Mouse (Mus musculus) limb, embryonic 15.5 days (tissue): ENCODE results near the gene D10Wsu102e. TPM values are rescaled to one million over a fixed set of nuclear protein-coding genes. Genes with fewer than 3 reads are reported as not detected.
A peak's percentile ranks its signal among the peaks of the same experiment; 100 is the strongest.

Experiments used
- ATAC-seq: fragments of 200-750 bp; cut with Nextera tagmentation; 2 replicates; pipeline ENCODE4 v1.8.0; 2017; ENCODE audit warnings: low read depth, moderate TSS enrichment; ENCODE audit not compliant: insufficient number of reproducible peaks, low FRiP score, low TSS enrichment
- H3K27ac ChIP-seq: fragments of 300-500 bp; sonication (generic); 2 replicates; pipeline ENCODE4 v1.5.1; 2015; ENCODE audit warnings: moderate library complexity, mild to moderate bottlenecking, inconsistent platforms
- H3K27me3 ChIP-seq: fragments of 300-500 bp; sonication (generic); 2 replicates; pipeline ENCODE4 v1.6.1; 2015; ENCODE audit warnings: inconsistent platforms
- H3K36me3 ChIP-seq: fragments of 300-500 bp; sonication (generic); 2 replicates; pipeline ENCODE4 v1.6.1; 2015; ENCODE audit warnings: inconsistent platforms
- H3K4me1 ChIP-seq: fragments of 300-500 bp; sonication (generic); 2 replicates; pipeline ENCODE4 v1.6.1; 2015; ENCODE audit warnings: inconsistent platforms
- H3K4me2 ChIP-seq: fragments of 300-500 bp; sonication (generic); 2 replicates; pipeline ENCODE4 v1.6.1; 2015; ENCODE audit warnings: mild to moderate bottlenecking, inconsistent platforms
- H3K4me3 ChIP-seq: fragments of 300-500 bp; sonication (generic); 2 replicates; pipeline ENCODE4 v1.5.1; 2015; ENCODE audit warnings: mild to moderate bottlenecking, inconsistent platforms
- H3K9ac ChIP-seq: fragments of 300-500 bp; sonication (generic); 2 replicates; pipeline ENCODE4 v1.6.1; 2015; ENCODE audit warnings: inconsistent platforms
- H3K9me3 ChIP-seq: fragments of 300-500 bp; sonication (generic); 2 replicates; pipeline ENCODE4 v1.6.1; 2016; ENCODE audit warnings: inconsistent platforms
- WGBS: fragments of 180-500 bp; shearing (Covaris S2); methylation state at CpG from one replicate; pipeline ENCODE4 v1.1.7; 2015; 5-methylcytosine and 5-hydroxymethylcytosine counted together
- polyA plus RNA-seq: library from polyadenylated mRNA; unstranded; fragments of >200 nt; fragmentation: Nextera tagmentation; extraction: Ambion mirVana; gene quantifications from 2 replicates; pipeline ENCODE4 v1.2.1, GENCODE M21; 2015

D10Wsu102e gene
- polyA plus RNA-seq, 1 experiment from 2014 or later: 0.54 TPM

- no peaks in the 10 kb centered on the region for H3K36me3 ChIP-seq
- no peaks in the 10 kb centered on the region for H3K9me3 ChIP-seq
- H3K27ac ChIP-seq: no peak overlapping the region
- H3K4me1 ChIP-seq: peaks cover under 1% of the 10 kb centered on the region; the same call in 1 of the 2 replicates
- no peak overlapping the region for H3K4me2 ChIP-seq
- no peak for ATAC-seq
- WGBS: 90% methylated on average over 5 of the region's 5 CpGs
- no peak overlapping the region for H3K4me3 ChIP-seq
- no peak overlapping the region for H3K9ac ChIP-seq
- H3K27me3 ChIP-seq: peaks cover 30% of the 10 kb centered on the region
These were observed 28.2 kb upstream of the D10Wsu102e start for GRCm38 (mm10) chr10:83331811-83332210.

- H3K9me3 ChIP-seq: no peaks in the 10 kb centered on the region
- WGBS: 79% methylated on average over 11 of the region's 11 CpGs
- H3K27ac ChIP-seq: no peak overlapping the region
- H3K36me3 ChIP-seq: no peaks in the 10 kb centered on the region
- no peak for ATAC-seq
- no peak overlapping the region for H3K4me3 ChIP-seq
- H3K4me1 ChIP-seq: peaks cover 7% of the 10 kb centered on the region
- H3K9ac ChIP-seq: no peak overlapping the region
- peaks cover 38% of the 10 kb centered on the region for H3K27me3 ChIP-seq
- H3K4me2 ChIP-seq: no peak overlapping the region
These were observed 27.4 kb upstream of the D10Wsu102e start for GRCm38 (mm10) chr10:83332581-83332980.

- 34% methylated on average over 7 of the region's 7 CpGs for WGBS
- peaks cover 50% of the 10 kb centered on the region for H3K27me3 ChIP-seq
These were observed 23.7 kb upstream of the D10Wsu102e start for GRCm38 (mm10) chr10:83336336-83336735.

DNA sequence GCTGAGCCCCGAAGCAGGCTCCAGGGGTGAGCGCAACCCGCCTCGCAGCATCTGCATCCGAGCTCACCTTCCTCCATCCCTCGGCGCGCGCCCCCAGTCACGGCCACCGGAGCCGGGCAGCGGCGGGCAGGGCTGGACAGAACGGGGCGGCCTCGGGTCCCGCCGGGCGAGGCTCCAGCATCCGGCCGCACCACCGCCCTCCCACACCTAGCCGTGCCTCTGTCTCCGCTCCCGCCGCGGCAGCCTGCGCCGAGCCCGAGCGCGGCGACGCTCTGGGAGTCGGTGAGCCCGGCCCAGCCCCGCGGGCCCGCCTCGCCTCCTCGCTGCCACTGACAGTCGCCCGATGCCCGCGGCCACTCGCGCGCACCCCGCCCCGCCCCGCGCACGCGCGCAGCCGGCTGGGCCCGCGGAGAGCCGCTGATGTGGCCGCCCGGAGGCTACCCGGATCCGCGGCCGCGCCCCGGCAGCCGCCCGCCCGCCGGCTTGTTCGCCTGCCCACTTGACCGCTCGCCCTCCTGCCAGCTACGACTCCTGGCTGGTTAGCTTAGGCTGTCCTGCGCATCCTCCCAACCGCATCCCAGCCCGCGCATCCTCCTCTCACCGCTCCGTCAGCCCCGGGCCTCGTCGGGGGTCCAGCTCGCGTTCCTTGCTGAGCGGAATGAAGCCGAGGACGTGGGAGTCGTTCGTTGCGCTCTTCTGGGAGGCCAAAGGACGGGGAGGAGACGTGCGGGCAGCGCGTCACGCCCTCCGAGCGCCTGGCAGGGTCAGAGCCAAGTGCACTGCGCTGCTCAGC lies 22.7 kb upstream of the D10Wsu102e start, which contains the start of gene Slc41a2:
Gene Slc41a2, minus strand, starts transcription at position 724 of the 793 bp plus-strand sequence.
- H3K36me3 ChIP-seq: no peaks in the 10 kb centered on the region
- peaks cover 11% of the 10 kb centered on the region for H3K4me1 ChIP-seq
- H3K27me3 ChIP-seq: peaks cover 50% of the 10 kb centered on the region
- peak within 1 kb of the TSS; percentile 35 for H3K9ac ChIP-seq
- H3K4me3 ChIP-seq: peak within 1 kb of the TSS; percentile 53
- H3K27ac ChIP-seq: no peak within 1 kb of the TSS; the same call in 1 of the 2 replicates
- H3K4me2 ChIP-seq: peak within 1 kb of the TSS; percentile 85
- WGBS: under 1% methylated on average over 99 of the region's 102 CpGs
- peak; percentile 67 for ATAC-seq
- H3K9me3 ChIP-seq: no peaks in the 10 kb centered on the region

More at GRCm38 (mm10) chr10:83336336-83336735, 23.7 kb upstream of the D10Wsu102e start:
- Histone ChIP-seq H3K36me3 (no peaks in the 10 kb centered on the region), H3K9ac (no peak overlapping the region), H3K27ac (no peak overlapping the region), H3K4me1 (peaks cover 11% of the 10 kb centered on the region), H3K9me3 (no peaks in the 10 kb centered on the region), H3K4me2 (no peak overlapping the region), H3K4me3 (no peak overlapping the region)
- no peak for ATAC-seq

DNA sequence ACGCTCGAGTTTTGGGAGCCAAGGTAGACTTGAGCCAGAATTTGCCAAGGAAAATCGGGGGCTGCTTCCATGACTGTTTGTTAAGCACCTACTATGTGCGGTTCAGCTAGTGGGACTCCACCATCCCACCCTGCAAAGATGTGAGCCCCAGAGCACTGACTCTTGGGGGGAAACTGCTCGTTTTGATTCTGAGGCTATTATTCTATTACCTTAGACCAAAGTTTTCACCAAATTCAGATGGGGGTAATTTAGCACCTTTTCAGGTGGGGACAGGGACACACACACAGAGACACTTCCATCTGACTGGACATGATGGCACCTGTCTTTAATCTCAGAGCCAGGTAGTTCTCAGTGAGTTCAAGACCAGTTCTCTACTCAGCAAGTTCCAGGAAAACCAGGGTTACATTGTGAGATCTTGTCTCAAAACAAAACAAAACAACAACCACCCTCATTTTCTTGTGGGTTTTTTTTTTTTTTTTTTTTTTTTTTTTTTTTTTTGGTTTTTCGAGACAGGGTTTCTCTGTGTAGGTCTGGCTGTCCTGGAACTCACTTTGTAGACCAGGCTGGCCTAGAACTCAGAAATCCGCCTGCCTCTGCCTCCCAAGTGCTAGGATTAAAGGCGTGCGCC lies 21.9 kb upstream of the D10Wsu102e start:
- Histone ChIP-seq H3K9me3 (no peaks in the 10 kb centered on the region), H3K9ac (peak overlapping the region; percentile 35; the same call in 1 of the 2 replicates), H3K27me3 (peaks cover 50% of the 10 kb centered on the region), H3K27ac (no peak overlapping the region), H3K4me1 (peaks cover 11% of the 10 kb centered on the region), H3K4me2 (peak overlapping the region; percentile 85), H3K36me3 (no peaks in the 10 kb centered on the region), H3K4me3 (peak overlapping the region; percentile 53)
- WGBS: 46% methylated on average over 8 of the region's 9 CpGs
- ATAC-seq: no peak

GRCm38 (mm10) chr10:83341226-83341625 lies 18.8 kb upstream of the D10Wsu102e start:
- Histone ChIP-seq H3K4me2 (no peak overlapping the region), H3K4me1 (peaks cover 11% of the 10 kb centered on the region), H3K27me3 (peaks cover 23% of the 10 kb centered on the region), H3K36me3 (no peaks in the 10 kb centered on the region), H3K27ac (no peak overlapping the region), H3K9me3 (no peaks in the 10 kb centered on the region), H3K9ac (no peak overlapping the region), H3K4me3 (no peak overlapping the region)
- 45% methylated on average over 2 of the region's 2 CpGs for whole genome bisulfite sequencing
- ATAC-seq: no peak

DNA sequence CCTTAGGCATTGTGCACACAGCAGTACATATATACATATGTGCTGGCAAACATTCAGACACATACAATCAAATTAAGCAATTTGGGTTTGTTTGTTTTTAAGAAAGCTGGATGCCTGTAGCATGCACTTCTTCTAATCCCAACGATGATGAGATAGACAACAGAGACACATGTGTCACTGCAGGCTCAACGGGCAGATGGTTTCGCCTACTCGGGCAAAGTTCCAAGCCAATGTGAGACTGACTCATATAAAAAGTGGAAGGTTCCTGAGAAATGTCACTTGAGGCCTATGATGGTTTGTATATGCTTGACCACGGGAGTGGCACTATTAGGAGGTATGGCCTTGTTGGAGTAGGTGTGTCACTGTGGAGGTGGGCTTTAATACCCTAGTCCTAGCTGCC lies 16.9 kb upstream of the D10Wsu102e start:
- 77% methylated on average over 5 of the region's 5 CpGs for WGBS
- H3K27ac ChIP-seq: no peak overlapping the region
- peaks cover 7% of the 10 kb centered on the region for H3K27me3 ChIP-seq
- no peaks in the 10 kb centered on the region for H3K9me3 ChIP-seq
- no peak overlapping the region for H3K4me2 ChIP-seq
- no peak for ATAC-seq
- H3K4me1 ChIP-seq: no peaks in the 10 kb centered on the region
- no peaks in the 10 kb centered on the region for H3K36me3 ChIP-seq
- H3K9ac ChIP-seq: no peak overlapping the region
- no peak overlapping the region for H3K4me3 ChIP-seq

DNA sequence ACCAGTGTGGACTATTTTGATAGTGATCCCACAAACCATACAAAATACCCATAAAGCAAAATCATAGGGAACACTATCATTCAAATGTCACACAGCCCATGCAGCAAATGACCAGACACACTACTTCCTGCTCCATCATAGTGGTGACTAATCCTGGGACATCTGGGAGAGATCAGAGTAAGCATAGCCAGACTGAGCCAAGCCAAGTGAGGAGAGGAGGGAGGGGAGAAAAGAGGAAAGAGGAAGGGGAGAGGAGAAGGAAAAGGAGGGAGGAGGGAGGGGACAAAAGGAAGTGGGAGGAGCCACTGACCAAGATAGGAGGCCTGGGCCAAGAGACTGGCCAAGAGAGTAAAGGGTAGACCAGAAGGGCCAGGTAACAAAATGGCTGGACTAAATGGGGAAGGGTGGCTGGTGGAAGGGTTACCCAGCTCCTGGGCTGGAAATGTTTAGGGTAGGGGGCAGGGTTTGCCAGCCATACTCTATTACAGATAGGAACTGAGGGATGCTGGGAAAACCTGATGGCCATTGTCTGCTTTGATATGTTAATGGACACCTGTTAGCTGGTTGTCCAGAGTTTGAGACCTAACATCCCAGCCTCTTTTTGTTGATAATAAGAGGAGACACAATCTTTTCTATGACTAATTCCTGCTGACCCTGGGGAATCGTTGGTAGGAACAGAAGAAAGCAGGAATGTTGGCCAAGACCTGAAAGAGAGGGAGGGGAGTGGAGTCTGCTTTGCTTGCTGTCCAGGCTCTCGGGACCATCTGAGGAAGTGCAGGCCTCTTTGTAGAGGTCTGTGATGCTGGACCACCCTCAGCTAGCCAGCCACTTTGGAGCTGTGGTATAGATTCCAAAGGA lies 16.0 kb upstream of the D10Wsu102e start:
- no peak; the same call in 1 of the 2 replicates for ATAC-seq
- Histone ChIP-seq H3K9me3 (no peaks in the 10 kb centered on the region), H3K36me3 (no peaks in the 10 kb centered on the region)

GRCm38 (mm10) chr10:83345693-83346358 lies 14.2 kb upstream of the D10Wsu102e start:
- 46% methylated on average over 7 of the region's 7 CpGs for whole genome bisulfite sequencing

More for the DNA sequence above, 16.0 kb upstream of the D10Wsu102e start:
- Histone ChIP-seq H3K27me3 (peaks cover 5% of the 10 kb centered on the region; the same call in 1 of the 2 replicates), H3K9ac (no peak overlapping the region), H3K4me1 (no peaks in the 10 kb centered on the region), H3K4me3 (no peak overlapping the region), H3K4me2 (no peak overlapping the region), H3K27ac (no peak overlapping the region)
- WGBS: 49% methylated on average over 2 of the region's 2 CpGs

GRCm38 (mm10) chr10:83346359-83346736 lies 13.7 kb upstream of the D10Wsu102e start:
- Histone ChIP-seq H3K4me3 (no peak overlapping the region), H3K4me2 (no peak overlapping the region), H3K27ac (no peak overlapping the region), H3K36me3 (no peaks in the 10 kb centered on the region), H3K4me1 (no peaks in the 10 kb centered on the region), H3K27me3 (0 out of 2 replicates have a peak, but pooled peaks cover 3% of the 10 kb centered on the region), H3K9ac (no peak overlapping the region), H3K9me3 (no peaks in the 10 kb centered on the region)
- WGBS: 85% methylated on average over 5 of the region's 5 CpGs
- no peak for ATAC-seq

More at GRCm38 (mm10) chr10:83345693-83346358, 14.2 kb upstream of the D10Wsu102e start:
- no peak overlapping the region for H3K27ac ChIP-seq
- H3K4me3 ChIP-seq: no peak overlapping the region
- no peaks in the 10 kb centered on the region for H3K4me1 ChIP-seq
- no peaks in the 10 kb centered on the region for H3K36me3 ChIP-seq
- no peak overlapping the region for H3K4me2 ChIP-seq
- 0 out of 2 replicates have a peak, but pooled peaks cover 3% of the 10 kb centered on the region for H3K27me3 ChIP-seq
- H3K9me3 ChIP-seq: no peaks in the 10 kb centered on the region
- no peak overlapping the region for H3K9ac ChIP-seq
- ATAC-seq: no peak

GRCm38 (mm10) chr10:83347494-83347893 lies 12.5 kb upstream of the D10Wsu102e start:
- no peak for ATAC-seq
- WGBS: 38% methylated on average over 7 of the region's 7 CpGs

More at GRCm38 (mm10) chr10:83347494-83347893, 12.5 kb upstream of the D10Wsu102e start:
- Histone ChIP-seq H3K36me3 (no peaks in the 10 kb centered on the region), H3K9me3 (no peaks in the 10 kb centered on the region), H3K27ac (no peak overlapping the region), H3K27me3 (0 out of 2 replicates have a peak, but pooled peaks cover 3% of the 10 kb centered on the region), H3K4me2 (no peak overlapping the region), H3K4me3 (no peak overlapping the region), H3K4me1 (no peaks in the 10 kb centered on the region), H3K9ac (no peak overlapping the region)
